Mouse (Mus musculus): ENCODE results near the gene Aplp1. TPM values are rescaled to one million over a fixed set of nuclear protein-coding genes. Genes with fewer than 3 reads are reported as not detected.

The Aplp1 gene
- polyA plus RNA-seq, 1 experiment from 2014 or later = 608 TPM

- Histone ChIP-seq H3K9ac (replicated peaks) (no peak overlapping the region), H3K9me3 (no peaks in the 10 kb centered on the region), H3K36me3 (no peaks in the 10 kb centered on the region), H3K4me2 (replicated peaks) (no peak overlapping the region), H3K4me3 (no peak overlapping the region), H3K27me3 (no peaks in the 10 kb centered on the region), H3K27ac (replicated peaks) (no peak overlapping the region), H3K4me1 (no peaks in the 10 kb centered on the region)
- no peak for ATAC-seq (replicated peaks)
- WGBS = 80% methylated on average over 11 of the region's 11 CpGs
Measured at GRCm38 (mm10) chr7:30394379-30394778, 51.0 kb downstream of the Aplp1 start.

- H3K4me2 ChIP-seq (replicated peaks) = no peak overlapping the region
- H3K4me1 ChIP-seq = no peaks in the 10 kb centered on the region
- H3K27ac ChIP-seq (replicated peaks) = no peak overlapping the region
- no peaks in the 10 kb centered on the region for H3K36me3 ChIP-seq
- 88% methylated on average over 4 of the region's 4 CpGs for WGBS
- H3K9me3 ChIP-seq = no peaks in the 10 kb centered on the region
- H3K4me3 ChIP-seq = no peak overlapping the region
- ATAC-seq (replicated peaks) = no peak
- H3K27me3 ChIP-seq = no peaks in the 10 kb centered on the region
- no peak overlapping the region for H3K9ac ChIP-seq (replicated peaks)
Measured at GRCm38 (mm10) chr7:30393631-30394030, 51.7 kb downstream of the Aplp1 start.

- H3K27ac ChIP-seq (replicated peaks) = no peak overlapping the region
- H3K9me3 ChIP-seq = no peaks in the 10 kb centered on the region
- H3K4me1 ChIP-seq = no peaks in the 10 kb centered on the region
- 76% methylated on average over 4 of the region's 4 CpGs for WGBS
- no peaks in the 10 kb centered on the region for H3K27me3 ChIP-seq
- no peak overlapping the region for H3K9ac ChIP-seq (replicated peaks)
- H3K4me2 ChIP-seq (replicated peaks) = no peak overlapping the region
- H3K36me3 ChIP-seq = no peaks in the 10 kb centered on the region
- H3K4me3 ChIP-seq = no peak overlapping the region
- no peak for ATAC-seq (replicated peaks)
Measured at GRCm38 (mm10) chr7:30392746-30393520, 52.4 kb downstream of the Aplp1 start.

Other genes starting within 250 kb of the Aplp1 start
- 62.5 and 67.8 TPM in 2 replicates for gene Capns1, start 246.7 kb downstream of the Aplp1 start, polyA plus RNA-seq (2015; fragmentation: Nextera tagmentation; extraction: Ambion mirVana)
- gene Polr2i, start 213.6 kb downstream of the Aplp1 start, polyA plus RNA-seq (2015; fragmentation: Nextera tagmentation; extraction: Ambion mirVana) = 173 and 193 TPM in 2 replicates
- gene Tbcb, start 213.3 kb downstream of the Aplp1 start, polyA plus RNA-seq (2015; fragmentation: Nextera tagmentation; extraction: Ambion mirVana) = 352 and 364 TPM in 2 replicates
- gene Ovol3, start 209.8 kb downstream of the Aplp1 start, polyA plus RNA-seq (2015; fragmentation: Nextera tagmentation; extraction: Ambion mirVana) = not detected in 2 replicates
- gene Thap8, start 165.4 kb downstream of the Aplp1 start, polyA plus RNA-seq (2015; fragmentation: Nextera tagmentation; extraction: Ambion mirVana) = 0.66 and 1.1 TPM in 2 replicates
- gene Wdr62, start 165.1 kb downstream of the Aplp1 start, polyA plus RNA-seq (2015; fragmentation: Nextera tagmentation; extraction: Ambion mirVana) = 7.3 and 8.8 TPM in 2 replicates
- gene Clip3, start 153.8 kb downstream of the Aplp1 start, polyA plus RNA-seq (2015; fragmentation: Nextera tagmentation; extraction: Ambion mirVana) = 117 and 120 TPM in 2 replicates
- gene Alkbh6, start 136.8 kb downstream of the Aplp1 start, polyA plus RNA-seq (2015; fragmentation: Nextera tagmentation; extraction: Ambion mirVana) = 99.6 and 102 TPM in 2 replicates
- 7.3 and 9.0 TPM in 2 replicates for gene Syne4, start 130.7 kb downstream of the Aplp1 start, polyA plus RNA-seq (2015; fragmentation: Nextera tagmentation; extraction: Ambion mirVana)
- not detected in 2 replicates for gene E130208F15Rik, start 123.8 kb downstream of the Aplp1 start, polyA plus RNA-seq (2015; fragmentation: Nextera tagmentation; extraction: Ambion mirVana)
- 22.1 and 22.5 TPM in 2 replicates for gene Sdhaf1, start 121.6 kb downstream of the Aplp1 start, polyA plus RNA-seq (2015; fragmentation: Nextera tagmentation; extraction: Ambion mirVana)
- gene Lrfn3, start 82.8 kb downstream of the Aplp1 start, polyA plus RNA-seq (2015; fragmentation: Nextera tagmentation; extraction: Ambion mirVana) = 11.2 and 12.3 TPM in 2 replicates
- 22.5 and 24.3 TPM in 2 replicates for gene Tyrobp, start 31.8 kb downstream of the Aplp1 start, polyA plus RNA-seq (2015; fragmentation: Nextera tagmentation; extraction: Ambion mirVana)
- gene Hcst, start 25.7 kb downstream of the Aplp1 start, polyA plus RNA-seq (2015; fragmentation: Nextera tagmentation; extraction: Ambion mirVana) = not detected in 2 replicates
- 1.9 TPM in 2 replicates for gene Nfkbid, start 23.8 kb downstream of the Aplp1 start, polyA plus RNA-seq (2015; fragmentation: Nextera tagmentation; extraction: Ambion mirVana)
- 0.20 and 0.47 TPM in 2 replicates for gene Kirrel2, start 12.2 kb upstream of the Aplp1 start, polyA plus RNA-seq (2015; fragmentation: Nextera tagmentation; extraction: Ambion mirVana)
- 0.23 TPM in 1 of 2 replicates, not detected in the other for gene Nphs1, start 12.8 kb upstream of the Aplp1 start, polyA plus RNA-seq (2015; fragmentation: Nextera tagmentation; extraction: Ambion mirVana)
- not detected in 2 replicates for gene Prodh2, start 48.1 kb upstream of the Aplp1 start, polyA plus RNA-seq (2015; fragmentation: Nextera tagmentation; extraction: Ambion mirVana)
- 115 and 121 TPM in 2 replicates for gene Arhgap33, start 89.5 kb upstream of the Aplp1 start, polyA plus RNA-seq (2015; fragmentation: Nextera tagmentation; extraction: Ambion mirVana)
- 9.3 and 10.4 TPM in 2 replicates for gene Hspb6, start 106.6 kb upstream of the Aplp1 start, polyA plus RNA-seq (2015; fragmentation: Nextera tagmentation; extraction: Ambion mirVana)
- gene Proser3, start 106.8 kb upstream of the Aplp1 start, polyA plus RNA-seq (2015; fragmentation: Nextera tagmentation; extraction: Ambion mirVana) = 12.3 and 13.9 TPM in 2 replicates
- 58.9 and 63.3 TPM in 2 replicates for gene Lin37, start 114.3 kb upstream of the Aplp1 start, polyA plus RNA-seq (2015; fragmentation: Nextera tagmentation; extraction: Ambion mirVana)
- 118 and 122 TPM in 2 replicates for gene U2af1l4, start 117.8 kb upstream of the Aplp1 start, polyA plus RNA-seq (2015; fragmentation: Nextera tagmentation; extraction: Ambion mirVana)
- gene Gm49396, start 117.8 kb upstream of the Aplp1 start, polyA plus RNA-seq (2015; fragmentation: Nextera tagmentation; extraction: Ambion mirVana) = 21.7 and 22.7 TPM in 2 replicates
- gene Psenen, start 118.1 kb upstream of the Aplp1 start, polyA plus RNA-seq (2015; fragmentation: Nextera tagmentation; extraction: Ambion mirVana) = 131 and 138 TPM in 2 replicates
- 6.3 and 6.6 TPM in 2 replicates for gene Igflr1, start 119.9 kb upstream of the Aplp1 start, polyA plus RNA-seq (2015; fragmentation: Nextera tagmentation; extraction: Ambion mirVana)
- gene Kmt2b, start 143.2 kb upstream of the Aplp1 start, polyA plus RNA-seq (2015; fragmentation: Nextera tagmentation; extraction: Ambion mirVana) = 10.4 and 12.0 TPM in 2 replicates
- gene Zbtb32, start 153.4 kb upstream of the Aplp1 start, polyA plus RNA-seq (2015; fragmentation: Nextera tagmentation; extraction: Ambion mirVana) = 0.33 and 0.50 TPM in 2 replicates
- 0.11 and 0.47 TPM in 2 replicates for gene Upk1a, start 167.3 kb upstream of the Aplp1 start, polyA plus RNA-seq (2015; fragmentation: Nextera tagmentation; extraction: Ambion mirVana)
- gene Cox6b1, start 180.6 kb upstream of the Aplp1 start, polyA plus RNA-seq (2015; fragmentation: Nextera tagmentation; extraction: Ambion mirVana) = 899 and 915 TPM in 2 replicates
- not detected in 2 replicates for gene Etv2, start 190.3 kb upstream of the Aplp1 start, polyA plus RNA-seq (2015; fragmentation: Nextera tagmentation; extraction: Ambion mirVana)
- 167 and 169 TPM in 2 replicates for gene Rbm42, start 204.8 kb upstream of the Aplp1 start, polyA plus RNA-seq (2015; fragmentation: Nextera tagmentation; extraction: Ambion mirVana)
- gene Haus5, start 219.5 kb upstream of the Aplp1 start, polyA plus RNA-seq (2015; fragmentation: Nextera tagmentation; extraction: Ambion mirVana) = 36.2 and 38.3 TPM in 2 replicates
- not detected in 2 replicates for gene Pmis2, start 226.1 kb upstream of the Aplp1 start, polyA plus RNA-seq (2015; fragmentation: Nextera tagmentation; extraction: Ambion mirVana)

All from forebrain, embryonic 15.5 days (tissue).